In the genomic region with DNA sequence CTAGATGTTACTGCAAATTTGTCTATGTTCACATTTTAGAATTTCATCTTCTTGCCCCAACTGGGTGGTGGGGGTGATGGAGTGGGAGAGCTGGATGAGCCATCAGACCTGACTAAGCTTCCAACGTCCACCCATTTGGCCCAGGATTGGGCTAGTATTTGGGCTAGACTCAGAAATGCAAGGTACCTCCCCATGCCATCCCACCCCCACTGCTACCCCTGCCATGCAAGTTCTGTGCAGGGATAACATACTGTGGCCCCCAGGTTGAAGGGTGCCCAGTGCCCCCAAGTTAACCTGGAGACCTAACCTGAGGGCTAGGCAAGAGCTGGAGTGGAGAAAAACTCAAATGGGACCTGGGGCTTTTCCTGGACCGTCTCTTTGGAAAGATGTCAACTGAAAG, we compare ENCODE assay signal across 10 mouse cellular contexts. TPM values are rescaled to one million over a fixed set of nuclear protein-coding genes. Genes with fewer than 3 reads are reported as not detected.
DNase-seq lines count a peak whose midpoint lies in the region; ATAC-seq lines count a peak whose summit lies in the region.
"Had no signal": no experiment of that assay in that cellular context is flagged by ENCODE, and none has a peak within 500 bp of the region (broad histone marks: within the 10 kb centered on the region; RNA-seq: fewer than 3 reads in every experiment).

No protein-coding gene starts in this region.

- H3K9ac ChIP-seq in heart, embryonic 15.5 days: no peak overlapping the region
- H3K9ac ChIP-seq in heart, embryonic 12.5 days: no peak overlapping the region
- H3K9ac ChIP-seq in limb, embryonic 12.5 days (replicated peaks): no peak overlapping the region

- peak; percentile 21 for DNase-seq in thymus, postnatal 14 days
- no peak for DNase-seq in thymus, postnatal 25 days
- DNase-seq in urinary bladder, adult 18-20 months (ENCODE audit: low spot score in 2 of 2): no peak
- no peak for DNase-seq in testis, postnatal 14 days (ENCODE audit: low spot score)
- DNase-seq: adrenal gland, postnatal 14 days had no signal

- H3K4me1 ChIP-seq in heart, embryonic 15.5 days (replicated peaks): peaks cover 10% of the 10 kb centered on the region
- H3K4me1 ChIP-seq in heart, embryonic 12.5 days (replicated peaks): peaks cover 17% of the 10 kb centered on the region
- H3K4me1 ChIP-seq in limb, embryonic 12.5 days (replicated peaks): peaks cover 3% of the 10 kb centered on the region

- H3K4me3 ChIP-seq in heart, embryonic 15.5 days: no peak overlapping the region
- no peak overlapping the region for H3K4me3 ChIP-seq in heart, embryonic 12.5 days
- H3K4me3 ChIP-seq in limb, embryonic 12.5 days (replicated peaks): no peak overlapping the region

- no peak overlapping the region for H3K27ac ChIP-seq in heart, embryonic 15.5 days
- H3K27ac ChIP-seq in heart, embryonic 12.5 days (ENCODE audit: poor library complexity, severe bottlenecking): no peak overlapping the region
- no peak overlapping the region for H3K27ac ChIP-seq in limb, embryonic 12.5 days

- H3K9me3 ChIP-seq in heart, embryonic 15.5 days (replicated peaks): no peaks in the 10 kb centered on the region
- H3K9me3 ChIP-seq in heart, embryonic 12.5 days (replicated peaks): no peaks in the 10 kb centered on the region
- no peaks in the 10 kb centered on the region for H3K9me3 ChIP-seq in limb, embryonic 12.5 days

- WGBS in heart, embryonic 15.5 days: 87% methylated on average over 2 of the region's 2 CpGs
- WGBS in heart, embryonic 12.5 days: 89% methylated on average over 2 of the region's 2 CpGs
- 91% methylated on average over 2 of the region's 2 CpGs for WGBS in limb, embryonic 12.5 days

- no peaks in the 10 kb centered on the region for H3K27me3 ChIP-seq in heart, embryonic 15.5 days
- no peaks in the 10 kb centered on the region for H3K27me3 ChIP-seq in heart, embryonic 12.5 days (replicated peaks)
- H3K27me3 ChIP-seq in limb, embryonic 12.5 days: no peaks in the 10 kb centered on the region

- peaks cover 19% of the 10 kb centered on the region for H3K36me3 ChIP-seq in heart, embryonic 15.5 days
- peaks cover 19% of the 10 kb centered on the region for H3K36me3 ChIP-seq in heart, embryonic 12.5 days
- H3K36me3 ChIP-seq in limb, embryonic 12.5 days: peaks cover 24% of the 10 kb centered on the region

- H3K4me2 ChIP-seq in heart, embryonic 15.5 days: peak overlapping the region; percentile 79
- no peak overlapping the region for H3K4me2 ChIP-seq in heart, embryonic 12.5 days
- H3K4me2 ChIP-seq in limb, embryonic 12.5 days: peak overlapping the region; percentile 72; the same call in 1 of the 2 replicates

- no peak for ATAC-seq in heart, embryonic 15.5 days (replicated peaks; ENCODE audit: insufficient number of reproducible peaks, insufficient read depth, low FRiP score, low read depth)
- ATAC-seq in heart, embryonic 12.5 days (ENCODE audit: insufficient number of reproducible peaks, low FRiP score): no peak
- no peak for ATAC-seq in limb, embryonic 12.5 days (ENCODE audit: insufficient number of reproducible peaks, insufficient read depth, low FRiP score, low TSS enrichment, low read depth)
- no peak for ATAC-seq in megakaryocyte progenitor cell, adult 5-6 weeks (replicated peaks; ENCODE audit: poor library complexity)

RNA-seq across cellular contexts. Expression of a gene that starts 0.8 kb away (rescaled TPM):
- polyA plus RNA-seq in heart, embryonic 15.5 days (2015; fragmentation: Nextera tagmentation; extraction: Ambion mirVana): 30.3 and 31.6 TPM in 2 replicates
- 38.4 and 40.6 TPM in 2 replicates for polyA plus RNA-seq in heart, embryonic 12.5 days (2016; fragmentation: Nextera tagmentation; extraction: Ambion mirVana)
- 48.1 and 50.5 TPM in 2 replicates for polyA plus RNA-seq in limb, embryonic 12.5 days (2016; fragmentation: Nextera tagmentation; extraction: Ambion mirVana)
- 27.3 TPM in 2 replicates for total RNA-seq in megakaryocyte progenitor cell, adult 5-6 weeks (2015)
- 56.1 and 98.5 TPM in 2 replicates for total RNA-seq in megakaryocyte progenitor cell, adult 5-6 weeks (2017)

RNA-seq across cellular contexts. Expression of a gene that starts 33.6 kb away (rescaled TPM):
- polyA plus RNA-seq in heart, embryonic 15.5 days (2015; fragmentation: Nextera tagmentation; extraction: Ambion mirVana): not detected in 2 replicates
- not detected in 2 replicates for polyA plus RNA-seq in heart, embryonic 12.5 days (2016; fragmentation: Nextera tagmentation; extraction: Ambion mirVana)
- not detected in 2 replicates for polyA plus RNA-seq in limb, embryonic 12.5 days (2016; fragmentation: Nextera tagmentation; extraction: Ambion mirVana)
- not detected in 2 replicates for total RNA-seq in megakaryocyte progenitor cell, adult 5-6 weeks (2015)
- total RNA-seq in megakaryocyte progenitor cell, adult 5-6 weeks (2017): not detected in 2 replicates
- total RNA-seq: adrenal gland, postnatal 14 days had no signal
- polyA plus RNA-seq: large intestine, adult 2 months had no signal
